Mouse (Mus musculus): ENCODE data around the gene Cdc42bpg. TPM values are rescaled to one million over a fixed set of nuclear protein-coding genes. Genes with fewer than 3 reads are reported as not detected.
A peak's percentile ranks its signal among the peaks of the same experiment; 100 is the strongest.

Cdc42bpg gene
- polyA plus RNA-seq, 2 experiments = 0.32 to 2.1 TPM

DNA sequence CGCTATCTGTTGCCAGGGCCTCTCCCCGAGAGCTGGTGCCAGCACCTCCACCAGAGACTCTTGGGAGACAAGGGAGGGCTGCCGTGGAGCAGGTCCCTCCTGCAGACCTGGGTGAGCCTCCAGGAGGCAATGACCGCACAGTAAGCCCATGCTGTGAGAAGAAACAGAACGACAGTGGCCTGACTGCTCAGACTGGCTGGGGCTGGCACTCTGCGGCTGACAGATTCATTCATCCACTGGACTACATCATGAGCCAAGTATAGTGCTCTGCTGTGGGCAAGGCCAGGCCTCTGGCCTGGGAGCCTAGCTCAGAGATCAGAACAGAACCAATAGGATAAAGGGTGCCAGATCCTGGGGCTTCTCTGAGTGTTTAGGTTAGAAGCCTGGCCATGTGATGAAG, 2.4 kb upstream of the Cdc42bpg start:
- Histone ChIP-seq H3K27me3 (ENCODE audit: control insufficient read depth, insufficient read depth, low read length) (no peaks in the 10 kb centered on the region), H3K4me3 (ENCODE audit: insufficient read depth in 1 of 2, low read depth in 2 of 2, low read length in 2 of 2) (no peak overlapping the region), H3K4me1 (replicated peaks; ENCODE audit: control insufficient read depth in 2 of 2, insufficient read depth in 2 of 2, low read length in 1 of 2) (peaks cover 44 to 69% of the 10 kb centered on the region in 2 experiments), H3K9ac (replicated peaks) (no peak overlapping the region; the same call in 1 of the 2 replicates), H3K9me3 (ENCODE audit: control insufficient read depth, low read length) (no peaks in the 10 kb centered on the region), H3K4me2 (ENCODE audit: low read depth) (no peak overlapping the region), H3K27ac (peak overlapping the region; percentile 36), H3K36me3 (replicated peaks; ENCODE audit: control insufficient read depth, insufficient read depth, low read depth) (peaks cover 8% of the 10 kb centered on the region)
- no peak for DNase-seq (ENCODE audit: low read depth in 3 of 3, low spot score in 3 of 3)
- TF ChIP-seq EP300 (IDR thresholded peaks at IDR 0.05; ENCODE audit: low read depth) (no peak), CTCF (IDR thresholded peaks at IDR 0.05; ENCODE audit: low read depth) (no peak)
- ATAC-seq (ENCODE audit: insufficient read depth) = no peak
- WGBS (ENCODE audit: insufficient replicate concordance) = 58% methylated on average over 6 of the region's 6 CpGs

DNA sequence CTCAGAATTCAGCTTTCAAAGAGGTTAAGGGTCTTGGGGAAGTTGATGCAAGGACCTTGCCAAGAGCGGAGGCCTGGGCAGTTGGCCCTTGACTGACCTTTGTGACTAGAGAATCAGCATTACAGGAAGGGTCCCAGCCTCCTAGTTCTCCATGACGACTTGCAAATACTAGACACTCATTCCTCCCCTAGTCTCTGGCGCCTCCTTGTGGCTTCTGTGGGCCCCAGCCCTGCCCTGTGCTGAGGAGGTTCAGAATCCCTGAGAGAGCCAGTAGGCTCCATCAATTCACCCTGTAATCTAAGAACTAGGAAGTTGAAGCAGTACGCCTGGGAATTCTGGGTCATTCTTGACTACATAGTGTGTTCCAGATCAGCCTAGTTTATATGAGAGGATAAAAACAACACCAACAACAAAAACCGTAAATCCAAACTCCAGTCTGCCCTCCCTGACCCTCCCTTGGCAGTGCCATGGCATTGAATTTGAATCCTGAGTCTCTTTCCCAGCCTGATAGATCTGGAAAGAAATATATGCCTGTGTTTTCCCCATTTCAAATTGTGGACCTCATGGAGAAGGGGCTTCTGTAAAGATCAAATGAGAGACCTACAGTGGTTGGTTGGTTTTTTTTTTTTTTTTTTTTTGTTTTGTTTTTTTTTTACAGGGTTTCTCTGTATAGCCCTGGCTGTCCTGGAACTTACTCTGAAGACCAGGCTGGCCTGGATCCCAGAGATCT, 1.3 kb upstream of the Cdc42bpg start:
- ATAC-seq (ENCODE audit: insufficient read depth) = peak; percentile 16; the same call in 1 of the 2 replicates
- no peaks in the 10 kb centered on the region for H3K36me3 ChIP-seq (replicated peaks; ENCODE audit: control insufficient read depth, insufficient read depth, low read depth)
- WGBS (ENCODE audit: insufficient replicate concordance) = 18% methylated on average over 5 of the region's 5 CpGs
- H3K4me3 ChIP-seq (ENCODE audit: insufficient read depth in 1 of 2, low read depth in 2 of 2, low read length in 2 of 2) = no peak overlapping the region
- H3K9ac ChIP-seq (replicated peaks) = no peak overlapping the region
- TF ChIP-seq EP300 (IDR thresholded peaks at IDR 0.05; ENCODE audit: low read depth) = no peak; the same call in 1 of the 2 replicates
- TF ChIP-seq CTCF (IDR thresholded peaks at IDR 0.05; ENCODE audit: low read depth) = peak; percentile 99
- H3K4me2 ChIP-seq (ENCODE audit: low read depth) = no peak overlapping the region
- no peaks in the 10 kb centered on the region for H3K27me3 ChIP-seq (ENCODE audit: control insufficient read depth, insufficient read depth, low read length)
- peaks cover 33 to 58% of the 10 kb centered on the region in 2 experiments for H3K4me1 ChIP-seq (replicated peaks; ENCODE audit: control insufficient read depth in 2 of 2, insufficient read depth in 2 of 2, low read length in 1 of 2)
- H3K27ac ChIP-seq = peak overlapping the region; percentile 35
- DNase-seq (ENCODE audit: low read depth in 3 of 3, low spot score in 3 of 3) = peak; percentile 74 to 86 (median 78)
- H3K9me3 ChIP-seq (ENCODE audit: control insufficient read depth, low read length) = no peaks in the 10 kb centered on the region

DNA sequence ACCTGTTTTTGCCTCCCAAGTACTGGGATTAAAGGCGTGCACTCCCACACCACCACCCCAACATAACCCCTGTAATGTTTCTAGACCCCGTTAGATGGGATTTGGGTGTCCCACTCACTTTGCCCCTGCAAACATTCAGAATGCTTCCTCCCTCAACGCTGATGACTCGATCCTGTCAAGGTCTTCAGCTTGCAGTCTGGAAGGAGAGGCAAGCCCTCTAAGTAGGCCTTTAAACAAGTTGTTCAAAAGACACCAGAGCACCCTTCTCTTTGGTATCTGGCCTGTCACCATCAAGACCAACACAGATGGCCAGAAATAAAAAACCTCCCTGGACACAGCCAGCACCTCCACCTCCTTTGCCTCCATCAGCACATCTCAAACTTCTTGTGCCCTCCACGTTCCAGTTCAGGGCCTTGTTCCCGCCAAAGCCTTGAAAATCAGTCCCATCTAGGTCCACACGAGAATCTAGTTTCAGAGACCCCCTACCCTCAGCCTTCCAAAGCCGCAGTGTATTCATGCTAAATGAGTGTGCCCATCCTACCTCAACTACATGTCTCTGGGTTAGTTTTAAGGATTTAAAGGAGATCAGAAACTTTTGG, 640 bp upstream of the Cdc42bpg start:
- peaks cover 26 to 52% of the 10 kb centered on the region in 2 experiments for H3K4me1 ChIP-seq (replicated peaks; ENCODE audit: control insufficient read depth in 2 of 2, insufficient read depth in 2 of 2, low read length in 1 of 2)
- DNase-seq (ENCODE audit: low read depth in 3 of 3, low spot score in 3 of 3) (no peak), ATAC-seq (ENCODE audit: insufficient read depth) (no peak)
- WGBS (ENCODE audit: insufficient replicate concordance) = 55% methylated on average over 8 of the region's 8 CpGs
- H3K27ac ChIP-seq = peak overlapping the region; percentile 61
- H3K4me3 ChIP-seq (ENCODE audit: insufficient read depth in 1 of 2, low read depth in 2 of 2, low read length in 2 of 2) = peak overlapping the region; percentile 70 to 81
- no peaks in the 10 kb centered on the region for H3K9me3 ChIP-seq (ENCODE audit: control insufficient read depth, low read length)
- H3K4me2 ChIP-seq (ENCODE audit: low read depth) = peak overlapping the region; percentile 85
- H3K27me3 ChIP-seq (ENCODE audit: control insufficient read depth, insufficient read depth, low read length) = no peaks in the 10 kb centered on the region
- peak overlapping the region; percentile 75 for H3K9ac ChIP-seq (replicated peaks)
- no peaks in the 10 kb centered on the region for H3K36me3 ChIP-seq (replicated peaks; ENCODE audit: control insufficient read depth, insufficient read depth, low read depth)
- TF ChIP-seq CTCF (IDR thresholded peaks at IDR 0.05; ENCODE audit: low read depth) (no peak), EP300 (IDR thresholded peaks at IDR 0.05; ENCODE audit: low read depth) (no peak)

GRCm38 (mm10) chr19:6306586-6306985, 330 bp downstream of the Cdc42bpg start:
- H3K27ac ChIP-seq = peak overlapping the region; percentile 61; the same call in 1 of the 2 replicates
- no peak for TF ChIP-seq EP300 (IDR thresholded peaks at IDR 0.05; ENCODE audit: low read depth)
- peak; percentile 90 for TF ChIP-seq CTCF (IDR thresholded peaks at IDR 0.05; ENCODE audit: low read depth)
- no peaks in the 10 kb centered on the region for H3K36me3 ChIP-seq (replicated peaks; ENCODE audit: control insufficient read depth, insufficient read depth, low read depth)
- H3K9me3 ChIP-seq (ENCODE audit: control insufficient read depth, low read length) = no peaks in the 10 kb centered on the region
- peak overlapping the region; percentile 85 for H3K4me2 ChIP-seq (ENCODE audit: low read depth)
- peak overlapping the region; percentile 75 for H3K9ac ChIP-seq (replicated peaks)
- under 1% methylated on average over 34 of the region's 34 CpGs for WGBS (ENCODE audit: insufficient replicate concordance)
- ATAC-seq (ENCODE audit: insufficient read depth) (peak; percentile 64), DNase-seq (ENCODE audit: low read depth in 3 of 3, low spot score in 3 of 3) (peak; percentile 48 to 74 (median 51))
- H3K4me3 ChIP-seq (ENCODE audit: insufficient read depth in 1 of 2, low read depth in 2 of 2, low read length in 2 of 2) = peak overlapping the region; percentile 70 to 81
- peaks cover 17 to 44% of the 10 kb centered on the region in 2 experiments for H3K4me1 ChIP-seq (replicated peaks; ENCODE audit: control insufficient read depth in 2 of 2, insufficient read depth in 2 of 2, low read length in 1 of 2)
- H3K27me3 ChIP-seq (ENCODE audit: control insufficient read depth, insufficient read depth, low read length) = no peaks in the 10 kb centered on the region
